Mouse (Mus musculus) liver, adult 2 months (tissue): ENCODE data around the gene D17H6S53E. TPM values are rescaled to one million over a fixed set of nuclear protein-coding genes. Genes with fewer than 3 reads are reported as not detected.

Source experiments
- DNase-seq: peaks from one replicate; pipeline ENCODE4 v3.0.0-alpha.2; 2011; ENCODE audit warnings: low read depth, low spot score; ENCODE audit errors: extremely low read depth
- H3K27ac ChIP-seq: fragments of 200-500 bp; replicated peaks from 2 replicates; pipeline ENCODE4 v1.5.1; 2012; ENCODE audit warnings: low read depth, mild to moderate bottlenecking, control low read depth, inconsistent platforms, low read length; ENCODE audit not compliant: insufficient read depth
- H3K27me3 ChIP-seq: fragments of 200-500 bp; 2 replicates; pipeline ENCODE4 v1.6.1; 2012; ENCODE audit warnings: mild to moderate bottlenecking, moderate library complexity, low read length, inconsistent platforms; ENCODE audit not compliant: control insufficient read depth, insufficient read depth
- H3K36me3 ChIP-seq: fragments of 200-500 bp; 2 replicates; pipeline ENCODE4 v1.6.1; 2012; ENCODE audit warnings: low read length, inconsistent platforms; ENCODE audit not compliant: control insufficient read depth, insufficient read depth
- H3K4me1 ChIP-seq: fragments of 200-500 bp; 2 replicates; pipeline ENCODE4 v1.6.1; 2011; ENCODE audit warnings: low read length; ENCODE audit not compliant: control insufficient read depth, insufficient read depth
- H3K4me3 ChIP-seq: fragments of 200-500 bp; 2 replicates; pipeline ENCODE4 v1.5.1; 2011; ENCODE audit warnings: low read depth, mild to moderate bottlenecking, control low read depth, low read length, moderate library complexity; ENCODE audit not compliant: insufficient read depth
- H3K79me2 ChIP-seq: fragments of 200-500 bp; 2 replicates; pipeline ENCODE4 v1.6.1; 2012; ENCODE audit warnings: inconsistent platforms, mild to moderate bottlenecking, low read length, moderate library complexity; ENCODE audit not compliant: control insufficient read depth, insufficient read depth
- H3K9ac ChIP-seq: fragments of 200-500 bp; 2 replicates; pipeline ENCODE4 v1.6.1; 2012; ENCODE audit warnings: low read depth, mild to moderate bottlenecking, control low read depth, inconsistent platforms, low read length
- CTCF ChIP-seq: fragments of 200-500 bp; IDR thresholded peaks from 2 replicates; pipeline ENCODE4 v1.5.1; 2011; ENCODE audit warnings: low read depth, low read length, control low read depth
- POLR2A ChIP-seq: fragments of 200-500 bp; IDR thresholded peaks from 2 replicates; pipeline ENCODE4 v1.6.1; 2011; ENCODE audit warnings: low read length, control low read depth; ENCODE audit not compliant: insufficient read depth; ENCODE audit errors: extremely low read depth
- WGBS: fragments of 180-500 bp; shearing (Covaris S2); methylation state at CpG from one replicate; pipeline ENCODE4 v1.1.7; 2018; 5-methylcytosine and 5-hydroxymethylcytosine counted together
- polyA plus RNA-seq: library from polyadenylated mRNA; depleted of rRNA; stranded (reverse); fragments of >200 nt; gene quantifications from 2 replicates; pipeline ENCODE4 v1.2.3, GENCODE M21; 2012
- total RNA-seq: library from RNA; depleted of rRNA; stranded (reverse); fragments of >200 nt; gene quantifications from 2 replicates; pipeline ENCODE4 v1.2.3, GENCODE M21; 2014

D17H6S53E gene
- total and polyA plus RNA-seq, 2 experiments: 9.8 to 18.3 TPM

- peaks cover 3% of the 10 kb centered on the region; the same call in 1 of the 2 replicates for H3K79me2 ChIP-seq
- H3K4me1 ChIP-seq: no peaks in the 10 kb centered on the region; the same call in 1 of the 2 replicates
- TF ChIP-seq CTCF (no peak), POLR2A (no peak)
- peaks cover 80% of the 10 kb centered on the region for H3K36me3 ChIP-seq
- WGBS: 90% methylated on average over 9 of the region's 9 CpGs
- no peak for DNase-seq
- H3K4me3 ChIP-seq: no peak overlapping the region
- H3K27me3 ChIP-seq: no peaks in the 10 kb centered on the region
- no peak overlapping the region for H3K27ac ChIP-seq
- H3K9ac ChIP-seq: no peak overlapping the region
Observed at GRCm38 (mm10) chr17:35153077-35153476, 26.9 kb downstream of the D17H6S53E start.

- Histone ChIP-seq H3K79me2 (peaks cover 3% of the 10 kb centered on the region; the same call in 1 of the 2 replicates), H3K36me3 (peaks cover 81% of the 10 kb centered on the region), H3K27ac (no peak overlapping the region), H3K9ac (no peak overlapping the region), H3K4me1 (no peaks in the 10 kb centered on the region), H3K27me3 (no peaks in the 10 kb centered on the region), H3K4me3 (no peak overlapping the region)
- no peak for TF ChIP-seq POLR2A
- TF ChIP-seq CTCF: no peak
- DNase-seq: no peak
- 87% methylated on average over 4 of the region's 4 CpGs for WGBS
Observed at GRCm38 (mm10) chr17:35153931-35154330, 27.8 kb downstream of the D17H6S53E start.

- no peaks in the 10 kb centered on the region for H3K27me3 ChIP-seq
- peaks cover 6% of the 10 kb centered on the region; the same call in 1 of the 2 replicates for H3K79me2 ChIP-seq
- H3K9ac ChIP-seq: no peak overlapping the region
- no peak for DNase-seq
- 91% methylated on average over 7 of the region's 7 CpGs for WGBS
- peaks cover 84% of the 10 kb centered on the region for H3K36me3 ChIP-seq
- H3K4me1 ChIP-seq: no peaks in the 10 kb centered on the region
- no peak overlapping the region for H3K27ac ChIP-seq
- H3K4me3 ChIP-seq: no peak overlapping the region
- TF ChIP-seq CTCF (no peak), POLR2A (no peak)
Observed at GRCm38 (mm10) chr17:35154616-35155015, 28.4 kb downstream of the D17H6S53E start.

GRCm38 (mm10) chr17:35155451-35155850, 29.3 kb downstream of the D17H6S53E start:
- TF ChIP-seq CTCF (no peak), POLR2A (no peak)
- no peaks in the 10 kb centered on the region for H3K4me1 ChIP-seq
- WGBS: 94% methylated on average over 12 of the region's 12 CpGs
- H3K9ac ChIP-seq: no peak overlapping the region
- no peak for DNase-seq
- H3K27me3 ChIP-seq: no peaks in the 10 kb centered on the region
- H3K36me3 ChIP-seq: peaks cover 86% of the 10 kb centered on the region
- H3K4me3 ChIP-seq: no peak overlapping the region
- peaks cover 13% of the 10 kb centered on the region; the same call in 1 of the 2 replicates for H3K79me2 ChIP-seq
- no peak overlapping the region for H3K27ac ChIP-seq

- H3K4me1 ChIP-seq: no peaks in the 10 kb centered on the region
- peaks cover 86% of the 10 kb centered on the region for H3K36me3 ChIP-seq
- H3K9ac ChIP-seq: no peak overlapping the region
- 93% methylated on average over 33 of the region's 33 CpGs for WGBS
- no peak overlapping the region for H3K27ac ChIP-seq
- no peak for DNase-seq
- no peaks in the 10 kb centered on the region for H3K27me3 ChIP-seq
- H3K79me2 ChIP-seq: peaks cover 19% of the 10 kb centered on the region; the same call in 1 of the 2 replicates
- no peak overlapping the region for H3K4me3 ChIP-seq
- TF ChIP-seq POLR2A (no peak), CTCF (no peak)
Observed at GRCm38 (mm10) chr17:35156461-35157200, 30.5 kb downstream of the D17H6S53E start.

GRCm38 (mm10) chr17:35157254-35157653, 31.1 kb downstream of the D17H6S53E start:
- Histone ChIP-seq H3K27me3 (no peaks in the 10 kb centered on the region), H3K9ac (no peak overlapping the region), H3K36me3 (peaks cover 86% of the 10 kb centered on the region), H3K4me3 (no peak overlapping the region), H3K4me1 (no peaks in the 10 kb centered on the region), H3K79me2 (peaks cover 23% of the 10 kb centered on the region), H3K27ac (no peak overlapping the region)
- TF ChIP-seq POLR2A: no peak
- no peak for TF ChIP-seq CTCF
- DNase-seq: no peak
- WGBS: 90% methylated on average over 8 of the region's 8 CpGs
